Mouse (Mus musculus) midbrain, postnatal 0 days (tissue): Measurements from ENCODE around the gene Ppp4r1. TPM values are rescaled to one million over a fixed set of nuclear protein-coding genes. Genes with fewer than 3 reads are reported as not detected.
A peak's percentile ranks its signal among the peaks of the same experiment; 100 is the strongest.

Experiments
- ATAC-seq: fragments of 200-750 bp; cut with Nextera tagmentation; 2 replicates; pipeline ENCODE4 v1.8.0; 2017; ENCODE audit warnings: moderate number of reproducible peaks, mild to moderate bottlenecking, moderate TSS enrichment, moderate library complexity; ENCODE audit not compliant: low FRiP score
- DNase-seq: peaks from one replicate; pipeline ENCODE4 v3.0.0-alpha.2; 2015; ENCODE audit warnings: low spot score
- H3K27ac ChIP-seq: fragments of 300-500 bp; sonication (generic); 2 replicates; pipeline ENCODE4 v1.5.1; 2014; ENCODE audit warnings: low read depth, mild to moderate bottlenecking, low read length, mixed read lengths
- H3K27me3 ChIP-seq: fragments of 300-500 bp; sonication (generic); 2 replicates; pipeline ENCODE4 v1.6.1; 2014; ENCODE audit warnings: low read length, control low read depth, mixed read lengths; ENCODE audit not compliant: insufficient read depth
- H3K36me3 ChIP-seq: fragments of 300-500 bp; sonication (generic); 2 replicates; pipeline ENCODE4 v1.6.1; 2014; ENCODE audit warnings: low read length, control low read depth, mixed read lengths; ENCODE audit not compliant: insufficient read depth
- H3K4me1 ChIP-seq: fragments of 300-500 bp; sonication (generic); 2 replicates; pipeline ENCODE4 v1.6.1; 2014; ENCODE audit warnings: mild to moderate bottlenecking, control low read depth, antibody characterized with exemption, low read length, mixed read lengths; ENCODE audit not compliant: insufficient read depth
- H3K4me2 ChIP-seq: fragments of 300-500 bp; sonication (generic); 2 replicates; pipeline ENCODE4 v1.6.1; 2014; ENCODE audit warnings: low read depth, mild to moderate bottlenecking, low read length, mixed read lengths; ENCODE audit not compliant: poor library complexity, severe bottlenecking
- H3K4me3 ChIP-seq: fragments of 300-500 bp; sonication (generic); 2 replicates; pipeline ENCODE4 v1.5.1; 2014; ENCODE audit warnings: low read depth, mild to moderate bottlenecking, low read length, moderate library complexity
- H3K9ac ChIP-seq: fragments of 300-500 bp; sonication (generic); replicated peaks from 2 replicates; pipeline ENCODE4 v1.6.1; 2014; ENCODE audit warnings: mild to moderate bottlenecking, low read length, moderate library complexity, mixed read lengths; ENCODE audit not compliant: poor library complexity, severe bottlenecking
- H3K9me3 ChIP-seq: fragments of 300-500 bp; sonication (generic); 2 replicates; pipeline ENCODE4 v1.6.1; 2016; ENCODE audit warnings: low read length, control low read depth
- CTCF ChIP-seq: IDR thresholded peaks from 2 replicates; pipeline ENCODE4 v1.5.1; 2016; ENCODE audit warnings: antibody characterized with exemption, mild to moderate bottlenecking
- WGBS: fragments of 180-500 bp; shearing (Covaris S2); extraction: QIAGEN DNeasy Blood & Tissue Kit; methylation state at CpG from one replicate; pipeline ENCODE4 v1.1.7; 2014; 5-methylcytosine and 5-hydroxymethylcytosine counted together
- polyA plus RNA-seq: library from polyadenylated mRNA; unstranded; fragments of >200 nt; fragmentation: Nextera tagmentation; extraction: Ambion mirVana; gene quantifications from 2 replicates; pipeline ENCODE4 v1.2.1, GENCODE M21; 2015
- total RNA-seq: library from RNA; depleted of rRNA; stranded (reverse); fragments of >200 nt; gene quantifications from 2 replicates; pipeline ENCODE4 v1.2.3, GENCODE M21; 2014; rRNA removed

Gene Ppp4r1
- total RNA-seq (45.6 and 58.3 TPM in 2 replicates), polyA plus RNA-seq (24.2 and 28.6 TPM in 2 replicates)

DNA sequence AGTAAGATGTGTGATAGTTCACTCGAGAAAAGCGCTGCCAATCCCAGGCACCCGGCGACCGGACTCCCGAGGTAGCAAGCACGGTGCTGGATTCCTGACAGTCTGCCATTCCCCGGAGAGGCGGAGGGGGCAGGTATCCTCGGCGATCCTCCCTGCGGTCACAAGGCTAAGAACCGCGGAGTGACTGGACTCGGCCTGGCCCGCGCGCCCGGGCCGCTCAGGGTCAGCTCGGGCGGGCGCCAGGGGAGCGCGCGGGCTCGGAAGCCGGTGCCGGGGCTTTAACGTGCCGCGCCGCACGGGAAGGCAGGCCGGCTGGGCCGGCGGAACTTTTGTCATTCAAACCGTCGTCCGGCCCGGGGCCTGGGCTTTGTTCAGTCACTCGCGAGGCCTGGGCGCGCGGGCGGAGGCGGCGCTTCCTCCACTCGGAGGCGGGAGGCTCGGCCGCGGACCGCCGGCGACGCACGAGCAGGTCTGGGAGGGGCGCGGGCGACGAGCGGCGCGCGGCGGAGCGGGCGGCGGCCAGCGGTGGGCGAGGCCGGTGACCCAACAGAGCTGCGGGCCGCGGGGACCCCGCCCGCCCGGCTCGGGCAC, at the start of gene Ppp4r1:
Gene Ppp4r1 (plus strand): TSS at position 23 of the 591 bp plus-strand sequence.
- under 1% methylated on average over 53 of the region's 81 CpGs for WGBS

DNA sequence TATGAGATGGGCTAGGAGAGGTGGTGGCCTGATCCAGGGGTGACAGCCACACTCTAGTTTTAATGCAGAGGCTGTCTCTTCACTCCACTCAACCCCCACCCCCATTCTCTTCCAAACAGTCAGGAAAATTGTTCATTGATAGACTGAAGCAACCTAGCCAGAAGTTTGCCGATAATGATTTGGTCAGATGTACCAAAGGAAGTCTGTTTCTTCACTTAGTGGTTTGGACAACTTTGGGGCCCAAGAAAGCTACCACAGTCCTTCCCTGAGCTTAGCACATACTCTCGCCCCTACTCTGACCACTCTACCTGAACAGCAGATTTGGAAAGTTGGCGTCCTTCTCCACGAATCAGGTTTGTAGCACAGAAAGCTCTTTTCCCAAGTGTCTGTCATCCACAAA, 49.7 kb upstream of the Ppp4r1 start:
- Histone ChIP-seq H3K27me3 (no peaks in the 10 kb centered on the region), H3K36me3 (no peaks in the 10 kb centered on the region), H3K9me3 (no peaks in the 10 kb centered on the region), H3K9ac (no peak overlapping the region), H3K4me1 (no peaks in the 10 kb centered on the region), H3K4me3 (no peak overlapping the region), H3K4me2 (no peak overlapping the region), H3K27ac (no peak overlapping the region)
- ATAC-seq (no peak), DNase-seq (no peak)
- no peak for TF ChIP-seq CTCF
- 87% methylated on average over 4 of the region's 4 CpGs for WGBS

More for the DNA sequence above, at the start of gene Ppp4r1:
- H3K36me3 ChIP-seq = no peaks in the 10 kb centered on the region
- TF ChIP-seq CTCF = peak; percentile 26; the same call in 1 of the 2 replicates
- peak; percentile 83 for DNase-seq
- peak; percentile 84 for ATAC-seq
- H3K27me3 ChIP-seq = no peaks in the 10 kb centered on the region
- peak within 1 kb of the TSS; percentile 69 for H3K4me2 ChIP-seq
- H3K27ac ChIP-seq = peak within 1 kb of the TSS; percentile 98
- H3K4me3 ChIP-seq = peak within 1 kb of the TSS; percentile 98
- no peaks in the 10 kb centered on the region for H3K9me3 ChIP-seq
- H3K4me1 ChIP-seq = peaks cover 6% of the 10 kb centered on the region
- peak within 1 kb of the TSS; percentile 98 for H3K9ac ChIP-seq

DNA sequence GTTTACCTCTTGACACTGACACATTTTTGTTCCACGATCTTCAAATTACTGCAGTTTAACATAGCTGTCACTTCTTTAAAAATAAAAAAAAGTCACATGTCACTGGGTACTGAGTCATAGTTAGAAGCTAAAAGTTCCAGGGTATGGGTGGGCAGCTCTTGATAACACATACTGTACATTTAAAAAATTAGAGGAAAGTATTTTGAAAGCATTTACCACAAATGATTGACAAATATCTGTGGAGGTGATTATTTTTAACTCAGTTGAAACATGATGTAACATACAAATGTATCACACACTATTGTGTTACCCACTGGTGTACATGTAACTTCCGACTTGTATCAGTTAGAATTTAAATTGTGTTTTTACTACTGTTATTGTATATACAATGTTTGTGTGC, 47.3 kb upstream of the Ppp4r1 start:
- Histone ChIP-seq H3K27ac (no peak overlapping the region), H3K4me1 (no peaks in the 10 kb centered on the region), H3K9me3 (no peaks in the 10 kb centered on the region), H3K4me2 (no peak overlapping the region), H3K27me3 (no peaks in the 10 kb centered on the region), H3K4me3 (no peak overlapping the region), H3K9ac (no peak overlapping the region), H3K36me3 (no peaks in the 10 kb centered on the region)
- ATAC-seq = no peak
- TF ChIP-seq CTCF = no peak
- WGBS = 98% methylated on average over 2 of the region's 2 CpGs
- no peak for DNase-seq

DNA sequence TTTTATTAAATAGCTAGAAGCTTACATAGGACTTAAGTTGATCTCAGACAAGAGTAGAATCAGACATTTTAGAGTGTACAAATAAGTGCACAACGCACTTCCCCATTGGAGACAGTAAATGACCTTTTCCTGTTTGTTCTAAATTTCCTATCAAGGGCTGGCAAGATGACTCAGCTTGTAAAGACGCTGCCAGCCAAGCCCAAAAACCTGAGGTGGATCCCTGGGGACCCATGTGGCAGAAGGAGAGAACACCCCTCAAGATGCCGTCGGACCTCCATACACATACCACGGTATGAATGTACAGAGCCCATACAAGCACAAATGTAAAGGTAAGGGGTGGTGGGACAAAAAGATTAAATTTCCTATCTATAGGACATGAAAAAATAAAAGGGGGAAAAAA, 45.2 kb upstream of the Ppp4r1 start:
- no peaks in the 10 kb centered on the region for H3K4me1 ChIP-seq
- H3K36me3 ChIP-seq = no peaks in the 10 kb centered on the region
- no peak for TF ChIP-seq CTCF
- H3K4me3 ChIP-seq = no peak overlapping the region
- DNase-seq = no peak
- no peak overlapping the region for H3K27ac ChIP-seq
- H3K9me3 ChIP-seq = no peaks in the 10 kb centered on the region
- no peak for ATAC-seq
- no peak overlapping the region for H3K4me2 ChIP-seq
- no peak overlapping the region for H3K9ac ChIP-seq
- 84% methylated on average over 5 of the region's 5 CpGs for WGBS
- no peaks in the 10 kb centered on the region for H3K27me3 ChIP-seq

DNA sequence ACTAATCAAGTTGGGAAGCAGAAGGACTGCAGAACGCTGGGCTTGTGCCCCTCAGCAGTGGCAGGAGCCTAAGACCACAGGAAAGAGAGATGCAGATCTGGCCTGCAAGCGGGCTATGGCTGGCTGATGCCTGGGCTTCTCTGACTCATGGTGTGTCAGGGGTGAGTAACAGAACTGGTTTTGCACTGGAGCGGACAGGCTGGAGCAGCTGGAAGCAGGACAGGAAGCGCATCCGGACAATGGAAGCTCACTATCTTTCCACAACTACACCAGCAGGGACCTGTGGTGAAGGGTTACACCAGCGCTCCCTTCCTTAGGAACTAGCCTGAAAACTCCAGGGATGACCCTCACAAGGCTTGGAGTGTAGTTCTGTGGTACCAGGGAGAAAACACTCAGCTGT, 44.8 kb upstream of the Ppp4r1 start:
- Histone ChIP-seq H3K4me1 (no peaks in the 10 kb centered on the region), H3K4me2 (no peak overlapping the region), H3K9ac (no peak overlapping the region), H3K36me3 (no peaks in the 10 kb centered on the region), H3K27me3 (no peaks in the 10 kb centered on the region), H3K9me3 (no peaks in the 10 kb centered on the region), H3K4me3 (no peak overlapping the region), H3K27ac (no peak overlapping the region)
- DNase-seq (no peak), ATAC-seq (no peak)
- 91% methylated on average over 6 of the region's 6 CpGs for WGBS
- no peak for TF ChIP-seq CTCF

DNA sequence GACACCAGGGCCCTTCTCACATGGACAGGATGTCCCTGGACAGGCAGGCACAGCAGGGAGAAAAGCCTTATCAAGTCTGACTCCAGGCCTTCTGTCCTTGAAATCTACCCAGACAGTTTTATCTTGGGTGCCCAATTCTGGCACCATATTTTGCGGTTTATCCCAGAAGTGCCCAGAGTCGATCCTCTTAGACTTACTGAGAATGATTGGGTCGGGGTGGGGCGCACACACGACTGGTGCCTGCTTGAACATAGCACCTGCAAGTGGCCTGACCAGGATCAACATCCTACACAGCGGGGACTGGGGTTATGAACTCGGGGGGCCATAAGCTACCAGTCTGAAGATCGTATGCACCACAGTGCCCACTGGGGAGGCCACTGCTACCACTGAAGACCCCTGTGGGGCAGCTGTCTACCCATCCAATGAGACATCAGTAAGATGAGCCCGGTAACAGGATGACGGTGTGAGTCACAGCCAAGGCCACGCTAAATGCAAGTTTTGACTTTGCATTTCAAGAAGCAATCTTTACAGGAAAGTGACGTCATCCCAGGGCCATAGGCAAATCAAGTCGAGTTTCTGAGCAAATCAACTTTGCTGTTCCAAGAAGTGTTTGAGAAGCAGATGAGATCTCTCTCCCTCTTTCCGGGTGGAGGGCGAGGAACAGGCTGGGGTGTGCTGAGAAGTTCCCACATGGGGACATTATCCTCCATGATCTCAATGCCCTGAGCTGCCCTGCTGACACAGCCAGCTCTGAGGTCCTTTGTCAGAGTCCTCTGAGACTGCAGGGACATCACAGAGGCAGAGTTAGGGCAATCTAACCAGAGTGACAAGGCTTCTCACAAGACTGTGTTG, 42.3 kb upstream of the Ppp4r1 start:
- no peak for DNase-seq
- Histone ChIP-seq H3K4me1 (no peaks in the 10 kb centered on the region), H3K36me3 (no peaks in the 10 kb centered on the region), H3K9me3 (no peaks in the 10 kb centered on the region), H3K4me2 (no peak overlapping the region), H3K4me3 (no peak overlapping the region), H3K27ac (no peak overlapping the region), H3K27me3 (no peaks in the 10 kb centered on the region), H3K9ac (no peak overlapping the region)
- TF ChIP-seq CTCF = no peak
- ATAC-seq = no peak
- 91% methylated on average over 15 of the region's 15 CpGs for WGBS
